ENCODE assay signal across 20 mouse cellular contexts in the genomic region with DNA sequence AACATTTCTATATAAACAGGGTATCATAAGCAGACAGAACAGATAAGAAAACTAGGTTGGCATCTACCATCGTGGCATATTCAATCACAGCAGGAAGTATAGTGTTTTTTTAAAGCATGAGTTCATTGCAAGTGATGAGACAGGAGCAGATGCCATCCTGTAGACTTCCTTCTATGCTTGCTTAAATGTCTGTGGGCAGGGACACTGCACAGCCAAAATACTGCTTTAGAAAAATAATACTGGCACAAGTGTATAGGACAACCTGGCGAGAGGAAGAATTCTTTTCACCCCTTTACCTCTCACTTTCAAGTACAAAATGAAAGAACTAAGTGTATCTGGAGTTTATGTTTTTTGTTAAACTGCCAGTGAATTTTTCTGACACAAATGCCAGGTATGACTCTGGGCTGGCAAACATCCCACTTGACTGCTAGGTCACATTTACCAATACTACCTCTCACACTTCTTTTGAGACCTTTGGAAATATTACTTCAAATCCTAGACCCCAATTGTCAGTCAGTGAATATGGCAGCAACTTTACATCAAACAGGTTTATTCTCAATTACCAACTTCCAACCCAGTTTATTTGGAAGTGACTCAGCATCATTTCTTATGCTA.
A peak's percentile ranks its signal among the peaks of the same experiment; 100 is the strongest.
DNase-seq lines count a peak whose midpoint lies in the region; ATAC-seq and TF ChIP-seq lines count a peak whose summit lies in the region.
"Had no signal": no experiment of that assay in that cellular context is flagged by ENCODE, and none has a peak within 500 bp of the region (broad histone marks: within the 10 kb centered on the region; RNA-seq: fewer than 3 reads in every experiment).

No protein-coding gene starts in this region.

- H3K9ac ChIP-seq in midbrain, embryonic 16.5 days (ENCODE audit: low read depth, low read length): no peak overlapping the region
- H3K9ac ChIP-seq: embryonic facial prominence, embryonic 15.5 days; forebrain, embryonic 15.5 days; heart, embryonic 13.5 days; hindbrain, embryonic 15.5 days had no signal

- H3K27me3 ChIP-seq in cerebellum, adult 2 months (ENCODE audit: control insufficient read depth, insufficient read depth, low read length): no peaks in the 10 kb centered on the region
- H3K27me3 ChIP-seq in midbrain, embryonic 16.5 days (ENCODE audit: control insufficient read depth, insufficient read depth, low read depth, low read length): no peaks in the 10 kb centered on the region
- H3K27me3 ChIP-seq: CH12.LX; embryonic facial prominence, embryonic 15.5 days; forebrain, embryonic 15.5 days; heart, embryonic 13.5 days; hindbrain, embryonic 15.5 days had no signal

- H3K36me3 ChIP-seq in midbrain, embryonic 16.5 days (ENCODE audit: control insufficient read depth, insufficient read depth, low read length): no peaks in the 10 kb centered on the region
- H3K36me3 ChIP-seq: embryonic facial prominence, embryonic 15.5 days; forebrain, embryonic 15.5 days; heart, embryonic 13.5 days; hindbrain, embryonic 15.5 days had no signal

- no peaks in the 10 kb centered on the region for H3K4me1 ChIP-seq in cerebellum, adult 2 months (ENCODE audit: control insufficient read depth, insufficient read depth, low read length)
- H3K4me1 ChIP-seq in midbrain, embryonic 16.5 days (ENCODE audit: control insufficient read depth, insufficient read depth, low read length): no peaks in the 10 kb centered on the region
- H3K4me1 ChIP-seq: embryonic facial prominence, embryonic 15.5 days; forebrain, embryonic 15.5 days; heart, embryonic 13.5 days; hindbrain, embryonic 15.5 days had no signal

- H3K27ac ChIP-seq in cerebellum, adult 2 months (ENCODE audit: insufficient read depth, low read length): no peak overlapping the region
- H3K27ac ChIP-seq in midbrain, embryonic 16.5 days (ENCODE audit: low read length): no peak overlapping the region
- H3K27ac ChIP-seq: embryonic facial prominence, embryonic 15.5 days; forebrain, embryonic 15.5 days; heart, embryonic 13.5 days; hindbrain, embryonic 15.5 days had no signal

- DNase-seq in cerebellum, adult 11 months: peak; percentile 26
- peak; percentile 37 to 81 for DNase-seq in cerebellum, adult 2 months
- peak; percentile 62 to 67 for DNase-seq in cerebellum, postnatal 10 days
- DNase-seq in embryo, embryonic 10.5 days (ENCODE audit: low spot score): no peak
- no peak for DNase-seq in retina, postnatal 1 day
- DNase-seq: adrenal gland, postnatal 14 days; embryo, embryonic 11 days; gastrocnemius, postnatal 36 days; heart, adult 11 months; heart, postnatal 36 days had no signal

- no peak for TF ChIP-seq CTCF in cerebellum, adult 2 months (IDR thresholded peaks at IDR 0.05; ENCODE audit: borderline replicate concordance, insufficient read depth, low read depth, low read length)

- H3K4me3 ChIP-seq in cerebellum, adult 2 months (replicated peaks; ENCODE audit: insufficient read depth, low read depth, low read length): no peak overlapping the region
- H3K4me3 ChIP-seq in midbrain, embryonic 16.5 days (ENCODE audit: low read depth, low read length): no peak overlapping the region
- H3K4me3 ChIP-seq: embryonic facial prominence, embryonic 15.5 days; erythroblast, embryonic 14.5 days; forebrain, embryonic 15.5 days; heart, embryonic 13.5 days; hindbrain, embryonic 15.5 days had no signal

- WGBS in cerebellum, adult 2 months: 14% methylated on average over 2 of the region's 2 CpGs
- 75% methylated on average over 2 of the region's 2 CpGs for WGBS in midbrain, embryonic 16.5 days

- TF ChIP-seq POLR2A in cerebellum, adult 2 months (IDR thresholded peaks at IDR 0.05; ENCODE audit: borderline replicate concordance, insufficient read depth, low read length): no peak

- H3K4me2 ChIP-seq in midbrain, embryonic 16.5 days (ENCODE audit: low read length): no peak overlapping the region
- H3K4me2 ChIP-seq: embryonic facial prominence, embryonic 15.5 days; forebrain, embryonic 15.5 days; heart, embryonic 13.5 days; hindbrain, embryonic 15.5 days had no signal

- no peak for ATAC-seq in midbrain, embryonic 16.5 days
- ATAC-seq: activated CD4-positive, CD25-positive, alpha-beta regulatory T cell, adult 4 months; forebrain, embryonic 15.5 days; intestine, embryonic 16.5 days; Patski had no signal

- H3K9me3 ChIP-seq in midbrain, embryonic 16.5 days (replicated peaks; ENCODE audit: control insufficient read depth, low read length, poor library complexity, severe bottlenecking): no peaks in the 10 kb centered on the region
- H3K9me3 ChIP-seq: embryonic facial prominence, embryonic 15.5 days; forebrain, embryonic 15.5 days; heart, embryonic 13.5 days; hindbrain, embryonic 15.5 days had no signal

Comparison
In these comparisons a context has a peak if more than half of its experiments do, and no peak if none do; other contexts are left out.
1. DNase-seq: peak in cerebellum, adult 11 months (single experiment), cerebellum, adult 2 months (2 of 2) and cerebellum, postnatal 10 days (2 of 2); none in embryo, embryonic 10.5 days (single experiment) and retina, postnatal 1 day (single experiment).